Mouse (Mus musculus): ENCODE results near the gene St13.

Gene St13

GRCm38 (mm10) chr15:81319462-81319861 is 80.4 kb downstream of the St13 start:
- DNase-seq (ENCODE audit: low read depth, low spot score) = no peak

GRCm38 (mm10) chr15:81313928-81314327 is 85.9 kb downstream of the St13 start:
- no peak for DNase-seq (ENCODE audit: low read depth, low spot score)
